Mouse (Mus musculus) kidney, postnatal 14 days (tissue): ENCODE results near the gene Cdc42bpa.

Experiments
- DNase-seq: peaks from one replicate; pipeline ENCODE4 v3.0.0; 2022; ENCODE audit warnings: mixed read lengths

The Cdc42bpa gene

DNA sequence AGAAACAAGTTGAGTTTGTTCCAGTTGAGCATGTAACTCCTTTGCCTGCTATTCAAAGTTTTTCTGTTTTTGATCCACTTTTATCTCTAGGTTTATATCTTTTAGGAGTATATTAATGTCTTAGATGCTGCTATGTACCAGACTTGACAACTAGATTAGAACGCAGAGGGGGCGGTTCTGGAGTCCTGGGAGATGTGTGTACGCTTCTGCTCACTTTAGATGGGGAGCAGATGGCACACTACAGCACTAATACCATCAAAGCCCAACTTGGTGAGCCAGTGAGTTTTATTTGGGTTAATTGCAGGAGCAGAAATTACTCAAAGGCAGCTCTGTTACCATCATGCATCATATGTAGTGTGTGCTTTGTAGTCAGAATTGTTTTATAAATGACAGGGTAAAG, 77.2 kb downstream of the Cdc42bpa start:
- DNase-seq: no peak

DNA sequence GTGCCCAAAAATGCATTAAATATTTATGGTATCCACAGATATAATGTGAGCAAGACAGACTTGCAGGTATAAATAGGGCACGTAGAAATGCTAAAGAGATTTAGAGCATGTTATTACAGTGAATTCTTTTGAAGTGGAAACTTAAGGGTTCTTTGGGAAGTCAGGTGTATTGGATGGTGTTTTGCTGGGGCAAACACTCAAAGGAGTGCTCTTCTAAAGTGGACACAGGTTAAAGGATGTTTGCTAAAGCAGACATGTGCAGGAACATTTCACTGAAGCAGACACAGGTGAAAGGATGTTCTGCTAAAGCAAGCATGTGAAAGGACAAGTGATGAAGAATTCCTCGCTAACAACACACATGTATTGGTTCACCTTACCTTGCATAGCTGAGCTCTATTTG, 83.9 kb downstream of the Cdc42bpa start:
- no peak for DNase-seq

DNA sequence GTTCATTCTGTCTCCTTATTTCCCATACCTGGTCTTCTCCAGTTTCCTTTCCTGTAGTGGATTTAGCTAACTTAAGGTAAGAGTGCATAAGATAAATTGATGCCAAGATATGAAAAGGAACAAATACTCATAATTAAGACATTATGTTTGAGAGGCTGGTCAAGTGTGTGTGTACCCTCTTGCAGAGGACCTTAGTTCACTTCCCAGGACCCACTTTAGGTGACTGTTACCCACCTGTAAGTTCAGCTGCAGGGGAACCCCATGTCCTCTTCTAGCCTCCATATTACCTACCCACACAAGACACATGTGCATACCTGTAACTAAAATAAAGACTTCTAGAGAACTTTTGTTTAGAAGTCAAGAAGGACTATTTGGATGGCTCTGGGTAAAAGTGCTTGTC, 84.9 kb downstream of the Cdc42bpa start:
- no peak for DNase-seq

DNA sequence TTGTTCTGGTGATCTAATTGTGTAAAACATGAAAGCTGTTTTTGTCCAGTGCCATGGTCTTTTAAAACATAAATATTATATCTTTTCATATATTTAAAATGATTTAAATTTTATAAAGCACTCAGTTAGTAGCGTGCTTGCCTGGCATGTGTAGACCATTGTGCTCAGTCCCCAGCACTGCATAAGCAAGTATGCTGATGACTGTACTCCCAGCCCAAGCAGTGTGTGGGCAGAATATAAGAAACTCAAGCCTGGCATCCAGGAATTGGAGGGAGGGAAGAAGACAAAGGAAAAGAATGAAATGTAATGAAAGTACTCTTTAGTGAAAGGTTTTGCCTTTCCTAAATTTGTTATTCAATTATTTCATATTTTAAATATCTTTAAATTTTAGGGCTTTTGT, 128.9 kb downstream of the Cdc42bpa start:
- DNase-seq: no peak

DNA sequence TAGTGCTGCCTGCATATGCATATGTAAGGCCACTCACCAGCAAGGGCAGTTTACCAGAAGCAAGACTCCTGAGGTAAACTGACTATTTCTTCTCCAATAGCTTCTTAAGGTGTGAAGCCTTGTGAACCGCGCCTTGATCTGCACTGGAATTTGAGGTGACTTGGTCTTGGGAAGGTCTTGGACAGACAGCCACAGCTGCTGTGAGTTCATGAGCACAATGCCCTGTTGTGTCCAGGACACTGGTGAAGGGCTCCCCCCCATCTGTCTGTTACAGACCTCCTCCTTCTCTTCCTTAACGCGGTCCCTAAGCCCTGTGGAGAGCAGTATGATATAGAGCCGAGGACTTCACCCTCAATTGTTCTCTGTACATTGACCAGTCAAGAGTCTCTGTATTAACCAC, 138.2 kb downstream of the Cdc42bpa start:
- no peak for DNase-seq

DNA sequence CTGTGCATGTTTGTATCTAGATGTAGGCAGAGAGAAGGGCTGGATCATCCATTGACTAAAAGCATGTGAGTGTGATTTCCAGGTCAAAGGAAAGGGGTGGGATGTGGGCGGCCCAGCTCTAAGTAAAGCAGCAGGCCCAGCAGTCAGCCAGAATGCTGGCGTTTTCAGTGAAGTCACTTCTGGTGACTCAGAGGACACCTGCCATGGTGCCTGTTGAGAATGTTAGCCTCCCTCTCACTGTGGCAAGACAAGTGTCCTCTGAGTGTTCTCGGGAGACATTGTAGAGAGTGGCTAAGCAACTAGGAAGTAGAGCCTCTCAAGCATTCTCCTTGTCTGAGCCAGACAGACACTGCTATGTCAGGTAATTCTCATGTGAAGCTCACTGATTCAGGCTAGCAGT, 144.3 kb downstream of the Cdc42bpa start:
- DNase-seq: no peak

DNA sequence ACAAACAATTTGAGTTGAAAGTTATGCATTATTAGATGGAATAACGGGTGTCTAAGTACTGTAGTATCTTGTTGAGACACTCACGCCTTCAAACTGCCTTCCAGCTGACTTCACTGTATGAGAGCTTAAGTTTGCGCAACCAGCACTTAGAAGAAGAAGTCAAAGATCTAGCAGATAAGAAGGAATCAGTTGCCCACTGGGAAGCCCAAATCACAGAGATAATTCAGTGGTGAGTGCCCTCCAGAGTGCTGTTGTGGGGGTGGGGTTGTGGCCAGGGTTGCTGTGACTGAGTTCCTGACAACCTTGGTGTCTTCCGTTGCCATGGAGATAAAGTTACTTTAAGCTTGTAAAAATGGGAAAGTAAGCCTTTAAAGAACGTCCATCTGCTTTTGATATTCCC, 148.8 kb downstream of the Cdc42bpa start:
- no peak for DNase-seq

DNA sequence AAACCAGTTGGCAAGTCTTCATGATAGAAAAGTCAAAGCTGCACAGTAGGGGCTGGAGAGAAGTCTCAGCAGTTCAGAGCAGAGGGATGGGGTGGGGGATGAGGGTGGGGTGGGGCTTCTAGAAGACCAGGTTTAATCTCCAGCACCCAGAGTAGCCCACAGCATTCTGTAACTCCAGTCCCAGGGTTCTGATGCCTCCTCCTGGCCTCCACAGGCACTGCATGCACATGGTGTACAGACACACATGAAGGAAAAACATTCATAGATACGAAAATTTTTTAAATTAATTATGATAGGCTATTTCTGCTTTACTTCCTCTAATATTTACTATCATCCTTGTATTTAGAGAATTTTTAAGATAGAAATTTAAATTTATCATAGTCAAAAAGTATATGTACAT, 156.3 kb downstream of the Cdc42bpa start:
- DNase-seq: peak; percentile 12

DNA sequence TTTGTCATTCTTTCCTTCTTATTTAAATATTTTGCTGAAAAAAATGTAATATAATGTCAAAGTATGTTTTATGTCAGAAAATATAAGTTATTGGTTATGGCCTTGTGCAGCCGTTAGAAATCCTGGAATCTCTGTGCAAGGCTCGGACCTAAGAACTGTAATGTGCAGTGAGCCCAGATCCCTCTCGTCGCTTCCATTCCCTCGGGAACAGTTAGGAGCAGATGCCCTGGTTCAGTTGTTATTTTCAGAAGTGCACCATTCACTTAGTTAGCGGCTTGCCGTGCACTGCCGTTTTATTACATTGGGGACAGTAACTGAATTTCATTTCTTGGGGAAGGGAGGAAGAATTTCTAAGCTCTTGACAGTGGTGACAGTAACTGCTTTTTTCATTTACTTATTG, 158.0 kb downstream of the Cdc42bpa start:
- DNase-seq: no peak

DNA sequence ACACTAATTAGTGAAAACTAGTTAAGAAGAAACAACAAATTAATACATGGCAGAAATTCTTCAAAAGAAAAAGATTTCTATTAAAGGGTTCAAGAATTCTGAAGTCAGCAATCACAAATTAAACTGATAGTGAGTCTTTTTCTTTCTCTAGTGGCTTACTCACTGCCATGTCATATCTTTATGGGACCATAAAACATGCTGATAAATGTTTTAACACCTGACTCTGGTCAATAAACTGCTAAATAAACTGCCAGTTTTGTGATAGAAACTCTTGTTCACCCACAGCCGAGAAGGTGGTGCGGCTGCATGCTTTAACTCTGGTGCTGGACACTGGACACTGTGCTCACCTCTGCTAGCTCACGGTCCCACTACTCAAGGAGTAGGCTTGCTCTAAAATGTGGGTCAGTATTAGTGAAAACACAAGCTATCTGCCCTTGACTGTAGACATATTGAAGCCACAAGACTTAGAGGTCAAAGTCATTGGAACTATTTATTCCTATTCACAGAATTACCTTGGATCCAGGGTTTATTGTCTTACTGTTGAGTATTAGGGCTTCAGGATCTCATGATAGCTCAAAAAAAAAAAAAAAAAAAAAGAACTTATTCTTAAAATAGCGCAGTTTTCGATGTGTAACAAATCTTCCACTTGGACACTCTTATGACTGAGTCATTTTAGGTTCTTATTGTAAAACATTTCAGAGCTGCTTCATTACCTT, 168.0 kb downstream of the Cdc42bpa start:
- no peak for DNase-seq

DNA sequence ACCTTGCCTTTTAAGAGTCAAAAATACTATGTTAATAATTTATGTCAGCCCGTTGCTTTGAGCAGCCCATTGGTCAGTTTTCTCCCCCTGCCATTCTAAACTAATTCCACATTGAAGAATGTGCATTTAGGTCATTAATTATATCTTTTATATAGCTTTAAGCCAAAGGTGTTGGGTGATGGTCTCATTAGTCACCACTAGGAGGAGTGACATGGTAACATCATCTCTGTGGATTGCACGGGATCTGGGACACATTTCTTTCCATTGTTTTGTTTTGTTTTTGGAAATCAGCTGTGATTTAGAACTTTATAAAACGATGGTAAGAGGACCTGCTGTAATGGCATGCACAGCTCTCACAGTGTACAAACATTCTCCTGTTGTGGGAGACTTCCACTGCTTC, 171.1 kb downstream of the Cdc42bpa start:
- DNase-seq: no peak

DNA sequence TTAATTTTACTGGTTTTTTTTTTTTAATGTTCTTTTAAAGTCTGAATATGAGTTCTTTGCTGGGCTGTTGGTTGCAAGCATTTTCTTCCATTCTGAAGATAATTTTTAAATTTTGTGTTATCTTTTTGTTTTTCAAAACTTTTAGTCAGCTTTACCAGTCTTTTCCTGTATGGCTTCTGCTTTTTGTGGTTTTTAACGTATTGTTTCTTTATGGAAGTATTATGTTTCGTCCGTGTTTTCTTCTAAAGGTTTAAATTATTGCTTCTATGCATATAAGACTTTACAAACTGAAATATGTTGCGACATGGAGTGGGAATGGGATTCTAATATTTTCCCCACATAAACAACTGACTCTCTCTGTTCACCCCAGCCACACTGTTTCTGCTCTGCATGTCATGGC, 171.9 kb downstream of the Cdc42bpa start:
- DNase-seq: no peak

DNA sequence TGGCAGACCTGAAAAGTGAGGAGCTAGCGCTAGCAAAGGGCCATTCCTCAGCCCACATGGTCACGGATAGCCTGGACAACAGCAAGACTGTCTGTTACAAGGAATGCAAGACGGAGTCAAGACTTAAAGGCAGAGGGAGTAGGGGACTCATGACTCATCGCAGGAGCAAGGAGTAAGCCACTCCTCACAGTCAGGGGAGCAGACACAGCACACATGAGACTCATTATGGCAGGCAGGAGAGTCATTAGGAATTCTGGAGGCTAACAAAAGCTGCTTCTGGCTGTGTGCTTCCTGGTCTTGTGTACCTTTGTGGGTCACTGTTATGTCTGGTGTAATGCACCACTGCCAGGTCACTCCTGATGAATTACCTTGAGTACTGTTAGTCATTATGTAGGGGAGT, 178.9 kb downstream of the Cdc42bpa start:
- DNase-seq: no peak

DNA sequence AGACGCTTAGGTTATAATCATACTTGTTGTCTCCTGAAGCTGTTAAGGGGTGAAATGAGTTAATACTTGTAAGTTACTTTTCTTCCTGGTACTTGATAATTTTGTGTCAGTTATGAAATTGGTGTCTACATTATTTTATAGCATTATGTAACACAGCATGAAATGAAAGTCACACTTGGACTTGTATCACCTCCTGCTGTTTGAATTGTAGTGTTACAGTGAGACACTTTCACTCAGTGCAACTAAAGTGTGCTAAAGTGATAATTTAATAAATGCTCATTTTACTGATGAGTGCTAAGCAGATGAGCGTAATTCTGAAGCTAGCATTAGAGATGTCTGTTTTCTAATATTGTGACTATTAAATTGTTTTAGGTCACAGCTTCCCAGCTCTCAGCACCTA, 180.7 kb downstream of the Cdc42bpa start:
- DNase-seq: no peak

DNA sequence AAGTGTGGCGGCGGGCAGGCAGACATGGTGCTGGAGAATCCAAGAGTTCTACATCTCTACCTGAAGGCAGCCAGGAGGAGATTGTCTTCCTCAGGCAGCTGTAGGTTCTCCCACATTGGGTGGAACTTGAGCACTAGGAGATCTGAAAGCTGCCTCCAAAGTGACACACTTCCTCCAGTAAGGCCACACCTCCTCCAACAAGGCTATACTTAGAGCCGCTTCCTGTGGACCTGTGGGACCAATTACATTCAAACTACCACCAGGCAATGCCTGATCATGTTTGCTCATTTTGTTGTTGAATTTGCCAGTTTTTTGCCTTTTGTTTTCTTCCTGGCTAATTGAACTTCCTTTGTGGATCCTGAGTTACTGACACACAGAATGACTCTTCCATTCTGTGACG, 187.8 kb downstream of the Cdc42bpa start:
- DNase-seq: no peak

DNA sequence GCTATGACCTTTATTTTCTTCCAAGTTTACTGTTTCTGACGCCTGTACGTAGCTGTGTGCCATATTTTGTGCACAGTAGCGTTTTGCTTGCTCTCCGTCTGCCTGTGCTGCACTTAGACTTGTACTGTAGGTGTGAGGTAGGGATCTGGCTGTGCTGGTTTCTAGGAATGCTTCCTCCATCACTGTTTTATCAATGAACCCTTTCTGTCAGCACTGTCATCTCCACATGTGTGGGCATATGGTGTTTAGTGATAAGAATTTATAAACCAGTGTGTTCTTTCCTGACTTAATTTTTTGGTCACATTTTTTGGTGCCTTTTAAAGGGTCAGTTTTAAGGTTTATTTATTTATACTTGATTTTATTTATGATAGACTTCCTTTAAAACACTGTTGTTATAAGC, 188.3 kb downstream of the Cdc42bpa start:
- DNase-seq: no peak

DNA sequence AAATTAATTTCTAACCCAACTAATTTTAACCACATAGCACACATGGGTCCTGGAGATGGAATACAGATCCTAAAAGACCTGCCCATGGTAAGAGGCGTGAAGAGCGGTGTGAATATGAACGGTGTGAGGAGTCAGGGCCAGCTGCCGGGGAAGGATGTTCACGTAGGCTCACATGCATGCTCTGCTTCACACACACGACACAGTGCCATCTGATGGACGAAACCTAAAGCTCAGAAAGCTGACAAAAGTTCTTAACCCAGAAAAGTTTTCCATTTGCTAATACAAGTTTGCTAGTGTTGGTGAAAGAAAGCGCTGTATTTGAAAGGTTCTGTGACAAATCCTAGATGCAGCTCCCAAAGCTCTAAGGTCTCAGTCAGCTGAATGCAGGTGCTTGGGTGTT, 190.9 kb downstream of the Cdc42bpa start:
- DNase-seq: no peak

DNA sequence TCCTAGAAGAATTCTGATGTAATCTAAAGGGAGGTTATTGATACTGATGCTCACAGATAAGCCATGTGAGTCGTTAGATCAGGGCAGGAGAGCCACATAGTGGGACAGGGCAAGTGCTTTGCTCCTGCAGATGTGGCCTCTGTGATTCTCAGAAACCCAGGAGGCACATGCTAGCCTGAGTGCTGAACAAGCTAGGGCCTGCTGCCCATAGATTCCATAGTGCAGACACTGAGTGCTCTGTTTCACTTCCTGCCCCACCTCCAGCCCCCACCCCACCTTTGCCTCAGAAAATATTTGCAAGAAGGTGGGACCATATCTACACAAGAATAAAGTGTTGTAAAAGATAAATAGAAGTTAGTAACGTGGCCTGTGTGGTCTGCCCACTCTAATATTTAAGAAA, 198.4 kb downstream of the Cdc42bpa start:
- no peak for DNase-seq

DNA sequence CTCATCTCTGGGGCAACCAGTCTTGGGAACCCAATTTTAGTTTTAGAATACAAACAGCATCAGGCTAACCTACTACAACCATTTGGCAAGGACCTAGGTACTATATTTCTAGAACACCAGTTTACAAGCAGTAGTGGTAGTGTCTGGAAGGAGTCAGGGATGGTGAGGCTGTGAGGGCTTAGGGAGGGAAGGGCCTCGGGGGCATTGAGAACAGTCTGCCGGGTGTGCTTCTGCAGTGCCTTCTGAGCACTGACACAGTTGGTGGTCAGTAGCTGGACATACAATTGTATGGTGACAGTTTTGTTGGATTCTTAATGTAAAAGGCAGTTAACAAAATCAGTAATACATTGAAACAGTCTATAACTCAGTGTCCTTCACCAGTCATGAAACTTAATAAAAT, 200.3 kb downstream of the Cdc42bpa start:
- no peak for DNase-seq

DNA sequence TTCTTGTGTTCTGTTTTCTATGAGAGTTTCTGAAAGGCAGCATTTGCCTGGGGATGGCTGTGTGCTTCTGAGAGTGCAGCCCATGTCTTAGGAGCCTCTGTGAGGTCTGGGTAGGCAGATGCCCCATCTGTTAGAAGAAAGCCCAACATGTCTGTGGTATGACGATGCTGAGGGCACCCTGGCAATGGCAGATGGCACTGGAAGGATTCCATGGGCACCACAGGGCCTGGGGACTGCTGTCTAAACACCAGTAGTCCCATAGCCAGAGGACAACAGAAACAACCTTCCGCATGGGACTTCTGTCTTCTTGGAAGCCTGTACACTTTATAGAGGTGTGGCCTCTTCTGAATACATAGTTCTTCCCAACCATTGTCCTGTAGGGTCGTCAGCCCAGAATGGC, 200.9 kb downstream of the Cdc42bpa start:
- DNase-seq: no peak

DNA sequence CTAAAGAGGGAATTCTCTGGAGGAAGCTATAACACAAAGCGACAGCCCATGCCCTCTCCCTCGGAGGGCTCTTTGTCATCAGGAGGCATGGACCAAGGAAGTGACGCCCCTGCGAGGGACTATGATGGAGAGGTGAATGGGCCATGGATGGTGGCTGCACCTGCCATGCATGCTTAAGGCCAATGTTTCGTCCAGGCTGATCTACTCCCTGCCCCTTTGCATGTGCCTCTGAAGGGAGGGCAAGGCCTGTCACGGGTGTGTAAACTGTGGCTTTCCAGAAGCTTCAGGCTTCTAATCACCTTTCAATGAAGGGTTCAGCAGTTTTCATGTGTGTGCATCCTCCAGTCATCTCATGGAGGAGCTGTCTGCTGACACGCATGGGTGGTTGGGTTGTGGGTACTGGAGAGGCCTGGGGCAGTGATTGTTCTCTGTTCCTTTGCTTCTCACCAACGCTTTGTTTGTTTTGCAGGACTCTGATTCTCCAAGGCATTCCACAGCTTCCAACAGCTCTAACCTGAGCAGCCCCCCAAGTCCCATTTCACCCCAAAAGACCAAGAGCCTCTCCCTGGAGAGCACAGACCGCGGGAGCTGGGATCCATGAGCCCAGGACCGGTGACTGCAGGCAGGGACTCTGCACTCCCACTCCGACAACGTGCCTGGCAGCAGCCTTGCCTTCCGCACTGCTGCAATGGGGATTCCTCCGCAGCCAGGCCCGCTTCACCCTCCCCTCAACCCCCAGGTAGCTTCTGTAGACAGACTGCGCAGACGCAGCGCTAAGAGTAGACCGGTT, 201.5 kb downstream of the Cdc42bpa start:
- no peak for DNase-seq

DNA sequence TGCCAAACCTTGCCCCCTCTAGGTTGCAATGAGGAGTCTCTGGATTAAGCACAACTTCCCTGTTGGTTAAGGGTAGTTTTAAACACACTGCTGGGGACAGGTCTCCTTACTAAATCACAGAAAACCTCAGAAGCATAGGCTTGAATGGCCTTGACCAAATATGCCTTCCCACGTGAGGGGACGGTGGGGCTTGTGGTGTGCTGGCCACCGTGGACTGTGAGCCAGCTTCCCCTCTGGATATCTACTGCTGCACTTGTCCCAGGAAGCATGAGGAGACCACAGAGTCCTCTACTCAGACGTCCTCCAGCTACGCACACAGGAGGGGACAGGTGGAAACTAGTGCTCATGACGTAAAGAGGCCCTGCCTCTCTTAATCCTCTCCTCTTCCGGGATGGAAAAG, 202.7 kb downstream of the Cdc42bpa start:
- no peak for DNase-seq

DNA sequence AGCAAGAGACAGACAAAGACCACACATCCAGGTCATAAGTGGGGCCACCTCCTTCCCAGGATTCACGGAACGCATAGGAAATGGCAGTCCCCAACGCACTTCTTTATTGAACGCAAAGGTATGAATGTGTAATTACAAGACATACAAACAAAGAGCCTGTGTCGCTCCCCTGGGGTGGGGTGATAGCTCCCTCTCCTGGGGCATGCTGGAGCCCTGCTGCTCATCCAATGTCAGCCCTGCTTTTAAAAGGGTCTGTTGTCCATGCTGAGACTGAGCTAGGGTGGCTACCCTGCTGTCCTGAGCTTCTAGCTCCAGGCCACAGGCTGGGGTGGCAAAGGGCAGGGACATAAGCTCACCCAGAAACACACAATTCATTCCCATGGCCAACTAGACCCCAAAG, 206.3 kb downstream of the Cdc42bpa start:
- DNase-seq: no peak

DNA sequence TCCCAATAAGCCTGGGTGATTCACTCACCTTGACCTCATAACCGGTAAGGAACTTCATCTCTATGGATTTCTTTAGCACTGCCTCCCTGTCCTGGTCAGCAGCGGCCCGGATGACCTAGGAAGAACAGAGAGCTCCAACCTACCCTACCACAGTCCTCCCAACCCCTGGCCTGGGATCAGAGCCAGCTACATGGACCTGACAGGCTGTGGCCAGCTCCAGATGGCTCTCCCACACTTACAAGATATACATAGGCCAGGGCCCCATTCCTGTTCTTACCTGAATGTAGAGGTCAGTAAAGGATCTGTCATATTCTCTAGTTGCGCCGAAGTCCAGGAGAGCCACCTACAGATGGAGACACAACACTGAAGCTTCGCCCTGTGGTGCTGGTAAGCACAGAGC, 208.0 kb downstream of the Cdc42bpa start:
- DNase-seq: no peak

DNA sequence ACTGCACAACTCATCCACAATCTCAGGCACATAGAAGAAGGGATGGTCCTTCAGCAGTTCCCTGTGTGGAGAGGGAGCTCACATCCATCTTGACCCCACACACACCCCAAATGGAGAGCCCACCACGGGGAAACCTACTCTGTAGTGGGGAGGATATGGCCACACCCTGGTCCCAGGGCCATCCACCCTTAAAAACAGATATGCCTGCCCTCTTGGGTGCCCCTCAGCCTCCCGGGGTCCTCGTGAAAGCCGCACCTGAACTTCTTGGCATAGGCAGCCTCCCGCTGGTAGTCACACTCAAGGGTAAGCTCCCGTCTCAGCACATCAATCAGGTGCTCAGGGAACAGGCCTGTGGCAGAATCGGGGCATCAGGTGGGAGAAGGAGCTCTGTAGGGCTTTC, 208.9 kb downstream of the Cdc42bpa start:
- DNase-seq: no peak
